Mouse (Mus musculus) adrenal gland, adult 2 months (tissue): ENCODE measurements at regions not wholly inside any gene's neighbourhood (a gene's known extent, or its start where the extent isn't known, plus 50 kb on each side); places are given as distances from the start of the nearest gene placed in this dataset.
"Not testable (repeated sequence)": the region's sequence is repeated elsewhere in the genome, so short reads cannot be mapped to it uniquely, and the experiment has no call there.

Experiments used
- DNase-seq: peaks from one replicate; pipeline ENCODE4 v3.0.0; 2021

- no peak for DNase-seq
These were observed 175.2 kb upstream of the Klf14 start for GRCm38 (mm10) chr6:31133896-31134735.

GRCm38 (mm10) chr6:31134736-31135077 is 175.8 kb upstream of the Klf14 start:
- DNase-seq: no peak

- DNase-seq: no peak
These were observed 176.7 kb upstream of the Klf14 start for GRCm38 (mm10) chr6:31135580-31135979.

- DNase-seq: no peak
These were observed 178.0 kb upstream of the Klf14 start for GRCm38 (mm10) chr6:31136895-31137294.

- no peak for DNase-seq
These were observed 178.5 kb upstream of the Klf14 start for GRCm38 (mm10) chr6:31137351-31137750.

GRCm38 (mm10) chr6:31140000-31140399 is 181.1 kb upstream of the Klf14 start:
- no peak for DNase-seq

- no peak for DNase-seq
These were observed 181.7 kb upstream of the Klf14 start for GRCm38 (mm10) chr6:31140593-31140992.

- no peak for DNase-seq
These were observed 182.6 kb upstream of the Klf14 start for GRCm38 (mm10) chr6:31141486-31141885.

GRCm38 (mm10) chr6:31142479-31143007 is 183.7 kb upstream of the Klf14 start:
- DNase-seq: not testable (repeated sequence)

GRCm38 (mm10) chr6:31145687-31146086 is 186.8 kb upstream of the Klf14 start:
- DNase-seq: peak; percentile 65

- DNase-seq: no peak
These were observed 187.9 kb upstream of the Klf14 start for GRCm38 (mm10) chr6:31146779-31147178.

- DNase-seq: no peak
These were observed 188.8 kb upstream of the Klf14 start for GRCm38 (mm10) chr6:31147682-31148081.

GRCm38 (mm10) chr6:31148311-31148856 is 189.5 kb upstream of the Klf14 start:
- no peak for DNase-seq

- no peak for DNase-seq
These were observed 190.3 kb upstream of the Klf14 start for GRCm38 (mm10) chr6:31149164-31149563.

GRCm38 (mm10) chr6:31150416-31150815 is 191.5 kb upstream of the Klf14 start:
- no peak for DNase-seq

GRCm38 (mm10) chr6:31155857-31156256 is 197.0 kb upstream of the Klf14 start:
- no peak for DNase-seq

- DNase-seq: no peak
These were observed 198.1 kb upstream of the Klf14 start for GRCm38 (mm10) chr6:31156999-31157398.

- no peak for DNase-seq
These were observed 198.6 kb upstream of the Klf14 start for GRCm38 (mm10) chr6:31157429-31157828.

- no peak for DNase-seq
These were observed 199.8 kb upstream of the Klf14 start for GRCm38 (mm10) chr6:31158648-31159047.

- peak; percentile 49 for DNase-seq
These were observed 200.4 kb upstream of the Klf14 start for GRCm38 (mm10) chr6:31159240-31159639.

GRCm38 (mm10) chr6:31159935-31160670 is 201.2 kb upstream of the Klf14 start:
- DNase-seq: no peak

GRCm38 (mm10) chr6:31161445-31162340 is 202.8 kb upstream of the Klf14 start:
- DNase-seq: no peak
